Mouse (Mus musculus) left cerebral cortex, adult 2 months (tissue): ENCODE data around the gene Rdm1. TPM values are rescaled to one million over a fixed set of nuclear protein-coding genes. Genes with fewer than 3 reads are reported as not detected.
"Not testable (repeated sequence)": the region's sequence is repeated elsewhere in the genome, so short reads cannot be mapped to it uniquely, and the experiment has no call there.

Source experiments
- DNase-seq, 2 experiments: peaks; one replicate each; pipeline ENCODE4 v3.0.0; 2021 to 2022; ENCODE audit warnings: low spot score in 2 of 2, mixed read lengths in 1 of 2; ENCODE audit errors: extremely low spot score in 1 of 2
- H3K27ac ChIP-seq: fragments of 200-600 bp; 2 replicates; pipeline ENCODE4 v1.8.1; 2022
- H3K4me3 ChIP-seq: fragments of 200-600 bp; 2 replicates; pipeline ENCODE4 v1.8.1; 2022
- CTCF ChIP-seq: fragments of 200-600 bp; IDR thresholded peaks from 2 replicates; pipeline ENCODE4 v1.8.1; 2022; ENCODE audit warnings: antibody characterized with exemption, mild to moderate bottlenecking, moderate library complexity
- intact Hi-C: fragments of 180-260 bp; cut with DNase I; formaldehyde crosslinking; loops from one replicate; pipeline ENCODE4 v1.15.1; 2025
- total RNA-seq, 2 experiments: library from RNA; stranded (reverse); gene quantifications; 2 replicates each; pipeline ENCODE4 v1.2.3; 2021

The Rdm1 gene
- total RNA-seq, 2 experiments from 2014 or later, result 7.8 to 9.5 TPM

DNA sequence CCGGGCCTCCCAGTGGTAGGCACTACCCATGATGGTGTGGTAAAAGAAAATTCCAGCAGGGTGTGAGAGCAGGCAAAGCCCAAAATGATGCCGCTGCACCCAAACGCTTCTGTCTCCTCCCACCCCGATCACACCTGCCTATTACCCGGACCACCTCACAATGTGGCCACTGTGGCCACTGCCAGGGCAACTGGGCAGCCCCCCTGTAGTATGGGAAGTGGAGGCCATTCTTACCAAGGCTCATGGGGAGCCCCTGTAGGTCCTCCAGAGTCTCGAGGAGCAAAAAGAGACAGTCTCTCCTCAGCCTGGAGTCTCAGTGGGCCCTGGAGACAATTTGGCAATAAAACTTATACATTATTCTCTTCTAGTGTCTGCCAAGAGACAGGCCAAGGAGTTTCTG lies 27.8 kb upstream of the Rdm1 start, which contains the start of gene Gm11634:
TSS of gene Gm11634 (minus strand) at position 101 of the 400 bp plus-strand sequence.
- intact Hi-C loops, result no loop called here
- H3K27ac ChIP-seq, result no peak within 1 kb of the TSS
- no peak for DNase-seq
- no peak for TF ChIP-seq CTCF
- H3K4me3 ChIP-seq, result no peak within 1 kb of the TSS

DNA sequence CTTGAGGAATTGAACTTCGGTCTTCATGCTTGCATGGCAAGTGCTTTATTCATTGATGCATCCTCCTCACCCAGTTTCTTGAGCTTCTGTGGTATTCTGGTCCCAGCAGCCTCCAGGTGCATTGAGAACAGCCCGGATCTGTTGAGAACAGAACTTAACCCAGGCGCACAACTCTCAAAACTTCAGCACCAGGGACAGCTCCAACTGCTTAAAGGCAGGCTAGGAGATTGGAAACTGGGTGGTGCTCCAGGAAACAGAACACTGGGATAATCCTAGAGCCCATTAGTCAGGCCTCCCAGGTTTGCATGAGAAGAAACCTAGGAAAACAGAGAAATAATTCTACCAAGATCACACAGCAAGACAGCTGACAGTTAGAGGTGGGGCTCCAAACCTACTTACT lies 24.5 kb upstream of the Rdm1 start:
- no peak overlapping the region for H3K4me3 ChIP-seq
- TF ChIP-seq CTCF, result no peak
- no peak for DNase-seq
- intact Hi-C loops, result no loop called here
- H3K27ac ChIP-seq, result no peak overlapping the region

DNA sequence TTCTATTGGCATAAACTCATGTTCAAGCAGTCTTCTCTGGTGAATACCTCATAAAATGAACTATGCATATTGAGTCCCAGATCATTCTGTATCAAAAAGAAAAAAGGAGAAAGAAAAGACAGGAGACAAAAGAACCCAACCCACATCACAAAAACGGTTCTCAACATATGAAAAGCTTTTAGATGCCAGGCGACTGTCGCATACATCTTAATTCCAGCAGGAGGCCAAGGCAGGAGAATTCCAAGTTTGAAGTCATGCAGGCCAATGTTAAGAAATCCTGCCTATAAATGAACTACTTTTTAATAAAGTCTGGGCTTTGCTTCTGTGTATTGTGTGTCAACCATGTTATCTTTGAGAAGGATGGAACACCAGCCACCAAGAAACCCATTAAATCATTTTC lies 22.9 kb upstream of the Rdm1 start:
- intact Hi-C loops, result no loop called here

DNA sequence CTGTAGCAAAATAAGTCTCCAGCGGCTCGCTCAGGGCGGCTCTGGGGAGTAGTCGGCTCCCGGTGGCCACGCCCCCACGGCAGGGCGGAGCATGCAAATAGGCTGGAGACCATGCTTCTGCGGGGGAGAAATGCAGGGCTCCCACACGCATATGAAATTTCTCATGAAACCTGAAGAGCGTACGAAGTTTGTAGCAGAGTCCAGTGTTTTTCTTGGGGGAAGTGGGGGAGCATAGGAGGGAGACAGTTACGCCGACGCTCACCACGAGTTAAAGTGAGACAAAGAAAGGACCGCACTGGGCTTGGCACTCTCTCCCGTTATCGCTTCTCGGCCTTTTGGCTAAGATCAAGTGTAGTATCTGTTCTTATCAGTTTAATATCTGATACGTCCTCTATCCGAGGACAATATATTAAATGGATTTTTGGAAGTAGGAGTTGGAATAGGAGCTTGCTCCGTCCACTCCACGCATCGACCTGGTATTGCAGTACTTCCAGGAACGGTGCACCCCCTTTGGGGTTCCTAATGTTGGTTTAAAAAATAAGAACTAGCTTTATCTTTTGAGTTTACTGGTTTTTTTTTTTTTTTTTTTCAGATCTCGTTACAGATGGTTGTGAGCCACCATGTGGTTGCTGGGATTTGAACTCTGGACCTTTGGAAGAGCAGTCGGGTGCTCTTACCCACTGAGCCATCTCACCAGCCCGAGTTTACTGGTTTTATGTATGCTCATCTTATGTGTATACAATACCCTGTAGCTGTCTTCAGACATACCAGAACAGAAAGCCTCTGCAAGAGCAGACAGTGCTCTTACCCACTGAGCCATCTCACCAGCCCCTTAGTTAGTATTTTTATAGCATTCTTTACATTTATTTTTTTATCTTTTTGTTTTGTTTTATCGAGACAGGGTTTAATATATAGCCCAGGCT lies 22.2 kb upstream of the Rdm1 start:
- H3K27ac ChIP-seq, intact Hi-C loops: not testable (repeated sequence)
- DNase-seq, result peak in 1 of 2 experiments; percentile 31
- peak overlapping the region; percentile 44 for H3K4me3 ChIP-seq

More for the DNA sequence above, 22.9 kb upstream of the Rdm1 start:
- TF ChIP-seq CTCF, result no peak
- Histone ChIP-seq H3K4me3 (peak overlapping the region; percentile 44), H3K27ac (no peak overlapping the region)
- DNase-seq, result no peak

DNA sequence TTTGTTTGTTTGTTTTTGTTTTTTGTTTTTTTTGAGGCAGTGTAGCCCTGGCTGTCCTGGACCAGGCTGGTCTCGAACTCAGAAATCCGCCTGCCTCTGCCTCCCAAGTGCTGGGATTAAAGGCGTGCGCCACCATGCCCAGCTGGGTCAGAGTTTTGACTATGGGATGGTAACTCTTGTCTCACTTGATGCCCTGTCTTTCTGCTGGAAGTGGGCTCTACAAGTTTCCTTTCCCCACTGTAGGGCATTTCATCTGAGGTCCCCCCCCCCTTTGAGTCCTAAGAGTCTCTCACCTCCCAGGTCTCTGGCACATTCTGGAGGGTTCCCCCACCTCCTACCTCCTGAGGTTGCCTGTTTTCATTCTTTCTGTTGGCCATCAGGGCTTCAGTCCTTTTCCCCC lies 19.9 kb upstream of the Rdm1 start:
- DNase-seq, H3K27ac ChIP-seq, H3K4me3 ChIP-seq, intact Hi-C loops: not testable (repeated sequence)

DNA sequence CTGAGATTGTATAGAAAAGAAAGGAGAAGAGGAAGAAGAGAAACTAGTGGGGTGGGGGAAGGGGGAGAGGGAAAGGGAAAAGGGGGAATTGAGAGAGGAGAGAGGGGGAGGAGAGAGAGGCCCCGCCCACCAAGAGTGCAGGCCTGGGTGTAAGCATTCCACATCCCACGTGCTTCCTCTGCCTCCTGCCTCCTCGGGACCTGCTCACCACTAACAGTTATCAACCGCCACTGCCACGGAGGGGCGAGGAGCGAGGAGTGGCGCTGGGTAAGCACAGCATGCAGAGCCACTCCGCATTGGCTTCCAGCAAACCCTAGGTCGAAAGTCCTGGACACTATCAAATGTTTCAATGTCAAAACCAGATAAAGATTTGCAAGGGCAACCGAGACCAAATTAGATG lies 16.6 kb upstream of the Rdm1 start:
- TF ChIP-seq CTCF, result no peak
- no peak overlapping the region for H3K27ac ChIP-seq
- no peak for DNase-seq
- intact Hi-C loops, result no loop called here
- no peak overlapping the region for H3K4me3 ChIP-seq

DNA sequence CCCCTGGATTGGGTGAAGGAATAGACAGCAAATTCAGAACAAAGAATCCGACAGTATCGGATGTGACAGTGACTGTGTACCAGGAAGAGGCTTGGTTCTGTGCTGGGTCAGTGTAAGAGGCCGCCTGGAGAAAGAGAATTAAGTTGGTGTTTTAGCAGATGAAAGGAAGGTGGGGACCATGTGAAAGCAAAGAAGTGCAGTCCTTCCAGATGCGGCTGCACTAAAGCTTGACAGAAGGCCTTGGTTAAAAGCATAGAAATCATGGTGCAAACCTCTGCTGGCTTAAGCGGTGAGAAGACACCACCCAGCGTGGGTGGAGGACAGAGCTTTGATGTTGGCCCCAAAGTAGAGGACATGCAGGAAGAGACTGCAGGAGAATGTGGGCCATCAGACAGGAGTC lies 13.4 kb upstream of the Rdm1 start:
- intact Hi-C loops, result no loop called here
- TF ChIP-seq CTCF, result no peak
- H3K27ac ChIP-seq, result no peak overlapping the region
- no peak overlapping the region for H3K4me3 ChIP-seq
- no peak for DNase-seq

DNA sequence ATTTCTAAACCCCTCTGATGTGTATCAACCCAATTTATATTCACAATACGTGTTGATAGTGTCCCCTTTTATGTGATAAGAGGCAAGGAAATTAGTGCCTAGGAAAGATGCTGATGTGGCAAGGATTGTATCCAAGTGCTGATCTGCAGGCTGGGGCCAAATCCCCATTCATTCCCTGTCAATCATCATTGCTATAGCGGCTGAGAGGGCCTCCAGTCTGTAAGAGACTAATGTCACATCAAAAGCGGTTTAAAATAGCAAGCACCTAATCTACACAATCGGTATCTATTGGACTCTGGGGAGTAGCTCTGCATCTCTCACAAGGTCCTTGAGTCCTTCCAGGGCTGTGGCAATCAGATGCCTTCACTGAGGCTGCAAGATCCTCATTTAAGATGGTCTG lies 12.9 kb upstream of the Rdm1 start:
- H3K27ac ChIP-seq, result no peak overlapping the region
- no peak for DNase-seq
- H3K4me3 ChIP-seq, result no peak overlapping the region
- intact Hi-C loops, result no loop called here
- no peak for TF ChIP-seq CTCF

DNA sequence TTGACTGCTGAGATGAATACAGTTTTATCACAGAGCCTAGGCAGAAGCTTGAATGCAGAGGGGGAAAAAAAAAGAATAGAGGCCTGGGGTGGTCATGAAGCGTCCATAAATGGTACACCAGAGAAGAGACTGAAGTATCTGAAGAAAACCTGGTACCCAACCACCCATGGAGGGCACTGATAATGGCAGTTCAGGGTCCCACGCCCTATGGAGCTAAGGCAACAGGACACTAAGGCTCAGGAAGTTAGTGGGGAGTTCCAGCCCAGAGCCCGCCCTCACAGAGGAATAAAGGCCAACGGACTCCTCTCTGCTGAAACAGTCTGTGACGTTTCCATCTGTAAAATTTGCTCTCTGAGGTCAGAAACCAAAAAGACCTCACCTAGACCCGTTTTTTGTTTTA lies 11.6 kb upstream of the Rdm1 start:
- intact Hi-C loops, result no loop called here
- H3K27ac ChIP-seq, result no peak overlapping the region
- H3K4me3 ChIP-seq, result no peak overlapping the region
- TF ChIP-seq CTCF, result no peak
- DNase-seq, result no peak

DNA sequence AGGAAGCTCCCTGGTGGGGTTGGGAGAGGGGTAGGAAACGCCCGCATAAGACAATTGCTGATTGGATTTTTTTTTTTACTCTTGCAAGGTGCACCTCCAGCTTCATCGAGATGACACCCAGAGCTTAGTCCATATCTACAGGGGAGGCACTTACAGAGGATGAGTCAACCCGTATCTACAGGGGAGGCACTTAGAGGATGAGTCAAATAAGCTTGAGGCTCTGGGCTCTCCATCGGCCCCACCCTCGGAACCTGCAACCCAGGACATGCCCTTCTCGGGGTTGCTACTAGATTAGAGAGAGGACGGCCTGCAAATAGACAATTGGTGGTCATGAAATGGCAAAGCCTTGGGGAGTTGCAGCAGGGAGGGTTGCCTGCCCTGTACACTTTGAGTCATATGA lies 10.9 kb upstream of the Rdm1 start:
- H3K27ac ChIP-seq, result no peak overlapping the region
- intact Hi-C loops, result no loop called here
- DNase-seq, result no peak
- H3K4me3 ChIP-seq, result no peak overlapping the region
- TF ChIP-seq CTCF, result no peak

DNA sequence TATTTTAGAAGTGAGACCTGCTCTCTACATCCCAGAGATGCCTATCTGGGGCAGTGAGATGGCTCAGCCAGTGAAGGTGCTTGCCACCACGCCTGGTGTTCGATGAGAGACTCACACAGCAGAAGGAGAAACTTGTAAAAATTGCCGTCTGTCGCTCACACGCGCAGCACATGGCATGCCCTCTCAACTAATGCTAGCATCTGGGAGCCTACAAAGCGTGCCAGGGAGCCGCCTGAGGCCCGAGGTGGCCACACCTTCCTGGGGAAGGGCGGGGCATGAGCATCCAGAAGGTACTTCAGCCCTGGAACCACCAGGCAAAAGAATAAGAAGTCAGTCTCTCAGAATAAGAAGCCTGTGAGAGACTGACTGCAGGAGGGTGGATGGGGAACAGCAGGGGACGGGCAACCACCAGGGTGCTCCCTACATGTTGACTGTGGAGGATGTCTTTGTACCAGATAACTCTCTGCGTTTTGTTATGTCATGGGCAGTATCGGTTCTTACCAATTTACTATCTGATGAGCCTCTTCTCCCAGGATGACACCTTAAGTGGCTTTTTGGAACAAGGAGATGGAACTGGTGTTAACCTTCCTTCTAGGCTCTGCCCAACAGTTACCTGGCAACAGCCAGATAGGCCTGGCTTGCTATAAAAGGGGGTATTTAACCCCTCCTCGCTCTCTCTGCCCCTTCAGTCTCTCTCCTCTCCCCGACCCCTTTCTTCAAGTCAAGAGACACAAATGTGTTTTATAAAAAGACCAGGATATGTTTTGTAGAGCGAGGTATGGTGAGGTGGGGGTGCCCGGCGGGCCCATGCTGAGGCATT lies 9.8 kb upstream of the Rdm1 start:
- TF ChIP-seq CTCF, result no peak
- Histone ChIP-seq H3K4me3 (no peak overlapping the region), H3K27ac (no peak overlapping the region)
- intact Hi-C loops, result no loop called here
- DNase-seq, result no peak

DNA sequence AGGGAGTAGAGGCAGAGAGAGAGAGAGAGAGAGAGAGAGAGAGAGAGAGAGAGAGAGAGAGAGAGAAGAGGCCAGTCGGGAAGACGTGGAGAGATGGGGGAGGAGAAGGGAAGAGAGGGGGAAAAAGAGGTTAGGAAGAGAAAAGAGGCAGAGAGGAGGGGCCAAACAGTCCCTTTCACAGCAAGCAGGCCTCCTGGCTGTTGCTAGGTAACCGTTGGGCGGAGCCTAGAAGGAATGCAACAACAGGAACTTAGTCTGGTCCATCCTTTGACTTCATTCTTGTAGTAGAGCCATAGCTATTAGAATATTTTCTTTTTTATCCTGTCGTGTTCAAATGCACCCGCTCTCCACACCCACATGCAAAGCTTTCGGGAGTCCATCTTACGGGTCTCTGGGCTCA lies 9.1 kb upstream of the Rdm1 start:
- DNase-seq, result no peak
- no peak for TF ChIP-seq CTCF
- H3K27ac ChIP-seq, result no peak overlapping the region

More for the DNA sequence above, 9.1 kb upstream of the Rdm1 start:
- H3K4me3 ChIP-seq, result no peak overlapping the region
- intact Hi-C loops, result no loop called here
